Mouse (Mus musculus) heart, postnatal 0 days (tissue): ENCODE measurements around the gene Ubr1. TPM values are rescaled to one million over a fixed set of nuclear protein-coding genes. Genes with fewer than 3 reads are reported as not detected.

Experiments used
- ATAC-seq: fragments of 200-750 bp; cut with Nextera tagmentation; 2 replicates; pipeline ENCODE4 v1.8.0; 2017; ENCODE audit warnings: low read depth, moderate number of reproducible peaks, moderate library complexity; ENCODE audit not compliant: insufficient read depth
- DNase-seq: peaks from one replicate; pipeline ENCODE4 v3.0.0-alpha.2; 2016; ENCODE audit warnings: low spot score
- H3K27ac ChIP-seq: fragments of 300-500 bp; sonication (generic); 2 replicates; pipeline ENCODE4 v1.5.1; 2014; ENCODE audit warnings: low read depth, mild to moderate bottlenecking
- H3K27me3 ChIP-seq: fragments of 300-500 bp; sonication (generic); 2 replicates; pipeline ENCODE4 v1.6.1; 2014; ENCODE audit warnings: low read length, mixed read lengths; ENCODE audit not compliant: control insufficient read depth, insufficient read depth
- H3K36me3 ChIP-seq: fragments of 300-500 bp; sonication (generic); replicated peaks from 2 replicates; pipeline ENCODE4 v1.6.1; 2014; ENCODE audit warnings: low read length, mixed read lengths; ENCODE audit not compliant: control insufficient read depth, insufficient read depth
- H3K4me1 ChIP-seq: fragments of 300-500 bp; sonication (generic); 2 replicates; pipeline ENCODE4 v1.6.1; 2014; ENCODE audit warnings: antibody characterized with exemption; ENCODE audit not compliant: control insufficient read depth, insufficient read depth
- H3K4me2 ChIP-seq: fragments of 300-500 bp; sonication (generic); 2 replicates; pipeline ENCODE4 v1.6.1; 2014; ENCODE audit warnings: low read depth, mild to moderate bottlenecking, low read length, moderate library complexity
- H3K4me3 ChIP-seq: fragments of 300-500 bp; sonication (generic); 2 replicates; pipeline ENCODE4 v1.5.1; 2014; ENCODE audit warnings: low read depth, low read length
- H3K9ac ChIP-seq: fragments of 300-500 bp; sonication (generic); replicated peaks from 2 replicates; pipeline ENCODE4 v1.6.1; 2014; ENCODE audit warnings: low read depth, low read length, mixed read lengths
- H3K9me3 ChIP-seq: fragments of 300-500 bp; sonication (generic); replicated peaks from 2 replicates; pipeline ENCODE4 v1.6.1; 2016; ENCODE audit warnings: low read length; ENCODE audit not compliant: control insufficient read depth
- CTCF ChIP-seq: IDR thresholded peaks from 2 replicates; pipeline ENCODE4 v1.5.1; 2016; ENCODE audit warnings: antibody characterized with exemption, control low read depth, low read depth
- EP300 ChIP-seq: IDR thresholded peaks from 2 replicates; pipeline ENCODE4 v1.6.1; 2016; ENCODE audit warnings: antibody characterized with exemption, low read depth
- WGBS: fragments of 180-500 bp; shearing (Covaris S2); extraction: QIAGEN DNeasy Blood & Tissue Kit; methylation state at CpG from one replicate; pipeline ENCODE4 v1.1.7; 2014; 5-methylcytosine and 5-hydroxymethylcytosine counted together
- polyA plus RNA-seq: library from polyadenylated mRNA; unstranded; fragments of >200 nt; fragmentation: Nextera tagmentation; extraction: Ambion mirVana; gene quantifications from 2 replicates; pipeline ENCODE4 v1.2.1, GENCODE M21; 2015
- total RNA-seq: library from RNA; depleted of rRNA; stranded (reverse); fragments of >200 nt; gene quantifications from 2 replicates; pipeline ENCODE4 v1.2.3, GENCODE M21; 2014; ENCODE audit warnings: low replicate concordance

The Ubr1 gene
- total and polyA plus RNA-seq, 2 experiments from 2014 or later, result 14.3 to 28.9 TPM

DNA sequence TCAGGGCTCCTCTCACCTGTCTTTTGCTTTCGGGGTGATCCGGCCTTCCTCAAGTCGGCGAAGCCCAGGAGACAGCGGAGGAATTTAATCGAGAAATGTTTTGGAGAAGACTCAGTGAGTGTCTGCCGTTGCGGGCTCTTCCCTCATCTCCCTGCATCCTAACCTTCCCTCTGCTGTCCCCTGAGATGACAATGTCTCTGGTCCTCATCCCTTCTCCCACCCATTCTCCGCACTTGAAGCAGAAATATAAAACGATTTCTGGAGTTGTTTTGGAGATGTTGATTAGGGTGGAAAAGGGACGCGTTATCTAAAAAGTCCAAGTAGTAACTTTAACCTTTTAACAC, 38.1 kb upstream of the Ubr1 start:
- Histone ChIP-seq H3K27ac (peak overlapping the region; percentile 61), H3K4me1 (peaks cover 6% of the 10 kb centered on the region), H3K36me3 (peaks cover 11% of the 10 kb centered on the region; the same call in 1 of the 2 replicates), H3K4me3 (peak overlapping the region; percentile 95), H3K4me2 (peak overlapping the region; percentile 97), H3K9me3 (no peaks in the 10 kb centered on the region), H3K27me3 (no peaks in the 10 kb centered on the region), H3K9ac (peak overlapping the region; percentile 72)
- WGBS, result under 1% methylated on average over 12 of the region's 12 CpGs
- no peak for TF ChIP-seq EP300
- no peak for TF ChIP-seq CTCF
- DNase-seq (no peak), ATAC-seq (peak; percentile 6; the same call in 1 of the 2 replicates)

DNA sequence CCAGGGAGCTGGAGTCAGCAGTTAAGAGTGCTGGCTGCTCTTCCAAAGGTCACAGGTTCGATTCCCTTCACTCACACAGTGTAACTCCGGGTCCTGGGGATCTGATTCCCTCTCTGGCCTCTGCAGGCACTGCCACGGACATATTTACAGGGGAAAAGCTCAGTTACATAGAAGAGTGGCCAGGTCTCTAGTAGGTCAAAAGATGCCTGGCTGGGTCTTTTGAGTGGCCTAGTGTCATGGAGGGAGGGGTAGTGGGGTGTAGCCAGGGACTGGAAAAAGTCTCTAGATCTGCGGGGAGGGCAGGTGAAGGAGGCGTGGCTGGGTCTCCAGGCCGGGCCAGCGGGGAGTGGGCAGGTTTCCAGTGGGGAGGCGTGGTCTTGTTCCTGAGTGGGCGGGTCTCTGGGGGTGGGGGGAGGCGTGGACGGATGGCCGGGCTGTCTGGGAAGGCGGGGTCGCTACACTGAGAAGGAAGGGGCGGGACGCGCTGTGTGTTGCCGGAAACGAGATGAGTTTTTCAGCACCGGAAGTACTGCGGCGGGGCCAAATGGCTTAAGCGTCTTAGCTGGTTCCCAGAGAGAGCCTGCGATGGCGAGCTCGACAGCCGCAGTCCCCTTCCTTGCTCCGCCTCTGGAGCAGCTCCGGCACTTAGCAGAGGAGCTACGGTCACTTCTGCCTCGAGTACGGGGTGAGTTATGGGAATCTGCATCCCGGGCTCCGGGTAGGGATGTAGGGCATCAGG, 37.6 kb upstream of the Ubr1 start, which contains the start of gene Ccndbp1:
Ccndbp1 (plus strand) TSS at position 479 of the 739 bp plus-strand sequence.
- TF ChIP-seq EP300 (no peak), CTCF (no peak)
- Histone ChIP-seq H3K27me3 (no peaks in the 10 kb centered on the region), H3K9ac (peak within 1 kb of the TSS; percentile 72), H3K4me3 (peak within 1 kb of the TSS; percentile 95), H3K4me2 (peak within 1 kb of the TSS; percentile 97), H3K27ac (peak within 1 kb of the TSS; percentile 61), H3K36me3 (0 out of 2 replicates have a peak, but pooled peaks cover 9% of the 10 kb centered on the region), H3K9me3 (no peaks in the 10 kb centered on the region), H3K4me1 (peaks cover 6% of the 10 kb centered on the region)
- 2% methylated on average over 34 of the region's 34 CpGs for WGBS
- ATAC-seq (peak; percentile 99), DNase-seq (peak; percentile 96)

DNA sequence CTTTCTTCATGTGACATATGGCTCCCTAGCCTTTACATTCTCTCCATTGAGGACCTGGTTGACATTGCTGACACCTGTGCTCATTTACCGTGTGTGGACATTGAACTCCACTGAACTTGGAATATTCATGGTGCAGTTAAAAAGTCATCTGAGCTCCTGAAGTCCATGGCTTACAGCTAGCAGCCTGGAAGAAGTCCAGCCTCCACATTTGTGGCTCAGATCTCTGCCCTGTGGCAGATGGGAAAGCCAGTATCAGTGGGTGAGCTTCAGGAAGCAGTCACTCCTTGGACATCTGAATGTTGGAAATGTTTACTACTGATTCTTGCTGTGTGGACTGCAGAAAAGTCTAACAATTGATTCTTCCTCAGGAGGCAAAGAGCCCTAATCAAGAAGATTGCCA, 36.5 kb upstream of the Ubr1 start:
- Histone ChIP-seq H3K27me3 (no peaks in the 10 kb centered on the region), H3K9me3 (no peaks in the 10 kb centered on the region), H3K4me1 (peaks cover 6% of the 10 kb centered on the region), H3K9ac (no peak overlapping the region), H3K36me3 (0 out of 2 replicates have a peak, but pooled peaks cover 6% of the 10 kb centered on the region), H3K4me2 (no peak overlapping the region), H3K4me3 (no peak overlapping the region), H3K27ac (no peak overlapping the region)
- 77% methylated on average over 1 of the region's 1 CpGs for WGBS
- ATAC-seq, result no peak
- TF ChIP-seq CTCF, result no peak
- DNase-seq, result no peak

DNA sequence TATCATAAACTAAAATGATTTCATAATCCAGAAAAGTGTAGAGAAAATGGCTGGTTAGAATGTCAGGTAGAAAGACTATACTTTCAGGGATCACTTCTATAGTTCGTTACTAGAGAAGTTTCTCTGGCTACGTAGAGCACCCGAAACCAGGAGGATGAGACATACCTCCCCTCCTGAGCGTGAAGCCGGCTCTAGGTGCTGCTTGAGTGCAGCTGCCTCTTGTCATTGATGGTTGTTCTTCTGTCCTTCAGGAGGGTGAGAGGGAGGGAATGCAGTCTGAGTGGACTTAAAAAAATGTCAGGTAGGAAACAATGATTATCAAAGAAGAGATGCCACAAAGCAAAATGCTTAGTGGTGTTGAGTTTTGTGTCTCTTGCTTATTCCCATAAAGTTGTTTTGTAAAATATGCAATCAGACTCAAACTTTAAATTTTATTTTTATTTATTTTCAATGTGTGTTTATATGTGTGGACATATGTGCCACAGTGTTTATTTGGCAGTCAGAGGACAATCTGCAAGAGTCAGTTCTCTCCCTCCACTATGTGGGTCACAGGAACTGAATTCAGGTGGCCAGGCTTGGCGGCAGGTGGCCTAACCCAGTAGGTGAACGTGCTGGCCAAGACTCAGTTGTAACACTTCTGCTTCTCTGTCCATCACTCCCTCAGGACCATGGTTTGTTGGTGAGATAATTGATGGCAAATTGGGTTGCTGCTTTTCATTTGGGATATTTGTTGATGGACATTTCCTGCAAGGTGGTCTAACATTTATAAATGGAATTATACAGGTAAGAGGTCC, 33.7 kb upstream of the Ubr1 start:
- TF ChIP-seq EP300 (no peak), CTCF (no peak)
- ATAC-seq (no peak), DNase-seq (no peak)
- H3K4me3 ChIP-seq, result no peak overlapping the region
- H3K27ac ChIP-seq, result no peak overlapping the region
- no peak overlapping the region for H3K9ac ChIP-seq
- no peak overlapping the region for H3K4me2 ChIP-seq
- no peaks in the 10 kb centered on the region for H3K9me3 ChIP-seq
- H3K36me3 ChIP-seq, result no peaks in the 10 kb centered on the region
- no peaks in the 10 kb centered on the region for H3K27me3 ChIP-seq
- whole genome bisulfite sequencing, result 79% methylated on average over 7 of the region's 7 CpGs
- peaks cover 6% of the 10 kb centered on the region for H3K4me1 ChIP-seq

DNA sequence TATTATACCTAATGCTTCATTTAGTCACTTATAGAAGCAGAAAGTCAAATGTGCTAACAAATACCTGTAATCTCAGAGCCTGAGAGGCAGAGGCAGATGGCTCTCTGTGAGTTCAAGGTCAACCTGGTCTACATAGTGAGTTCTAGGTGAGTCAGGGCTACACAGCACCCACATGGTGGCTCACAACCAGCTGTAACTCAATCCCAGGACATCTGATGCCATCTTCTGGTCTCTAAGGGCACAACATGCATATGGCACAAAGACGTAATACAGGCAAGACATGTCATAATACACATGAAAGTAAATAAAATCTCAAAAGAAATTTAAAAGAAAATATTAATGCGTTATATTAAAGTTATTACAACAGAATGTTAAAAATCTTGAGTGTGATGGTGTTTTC, 33.1 kb upstream of the Ubr1 start:
- no peaks in the 10 kb centered on the region for H3K36me3 ChIP-seq
- no peak overlapping the region for H3K4me2 ChIP-seq
- 0 out of 2 replicates have a peak, but pooled peaks have one; percentile 25 for TF ChIP-seq CTCF
- TF ChIP-seq EP300, result no peak
- H3K27me3 ChIP-seq, result no peaks in the 10 kb centered on the region
- WGBS, result 57% methylated on average over 2 of the region's 2 CpGs
- no peak overlapping the region for H3K27ac ChIP-seq
- ATAC-seq, result no peak
- H3K4me1 ChIP-seq, result peaks cover under 1% of the 10 kb centered on the region; the same call in 1 of the 2 replicates
- no peak overlapping the region for H3K9ac ChIP-seq
- no peak for DNase-seq
- no peak overlapping the region for H3K4me3 ChIP-seq
- H3K9me3 ChIP-seq, result no peaks in the 10 kb centered on the region
